Mouse (Mus musculus) intestine, postnatal 0 days (tissue): ENCODE data around the gene Syne1. TPM values are rescaled to one million over a fixed set of nuclear protein-coding genes. Genes with fewer than 3 reads are reported as not detected.

Source experiments
- ATAC-seq: fragments of 200-750 bp; cut with Nextera tagmentation; 2 replicates; pipeline ENCODE4 v1.8.0; 2017; ENCODE audit warnings: mild to moderate bottlenecking, moderate TSS enrichment, moderate library complexity
- H3K27ac ChIP-seq: fragments of 300-500 bp; sonication (generic); 2 replicates; pipeline ENCODE4 v1.5.1; 2014; ENCODE audit warnings: mild to moderate bottlenecking, low read depth, low read length, moderate library complexity
- H3K27me3 ChIP-seq: fragments of 300-500 bp; sonication (generic); replicated peaks from 2 replicates; pipeline ENCODE4 v1.6.1; 2014; ENCODE audit warnings: low read length, mixed read lengths; ENCODE audit not compliant: control insufficient read depth, insufficient read depth
- H3K36me3 ChIP-seq: fragments of 300-500 bp; sonication (generic); 2 replicates; pipeline ENCODE4 v1.6.1; 2014; ENCODE audit warnings: mild to moderate bottlenecking, moderate library complexity; ENCODE audit not compliant: control insufficient read depth, insufficient read depth
- H3K4me1 ChIP-seq: fragments of 300-500 bp; sonication (generic); replicated peaks from 2 replicates; pipeline ENCODE4 v1.6.1; 2014; ENCODE audit warnings: antibody characterized with exemption, low read length, mixed read lengths; ENCODE audit not compliant: control insufficient read depth, insufficient read depth
- H3K4me2 ChIP-seq: fragments of 300-500 bp; sonication (generic); replicated peaks from 2 replicates; pipeline ENCODE4 v1.6.1; 2014; ENCODE audit warnings: low read depth, mild to moderate bottlenecking, moderate library complexity
- H3K4me3 ChIP-seq: fragments of 300-500 bp; sonication (generic); 2 replicates; pipeline ENCODE4 v1.5.1; 2014; ENCODE audit warnings: low read depth, low read length
- H3K9ac ChIP-seq: fragments of 300-500 bp; sonication (generic); 2 replicates; pipeline ENCODE4 v1.6.1; 2014; ENCODE audit warnings: mild to moderate bottlenecking, low read depth, low read length
- H3K9me3 ChIP-seq: fragments of 300-500 bp; sonication (generic); 2 replicates; pipeline ENCODE4 v1.6.1; 2016; ENCODE audit warnings: mixed run types; ENCODE audit not compliant: control insufficient read depth
- CTCF ChIP-seq: sonication (generic); IDR thresholded peaks from 2 replicates; pipeline ENCODE4 v1.5.1; 2016; ENCODE audit warnings: low read depth, mild to moderate bottlenecking, control low read depth, antibody characterized with exemption, moderate library complexity
- WGBS: fragments of 180-500 bp; shearing (Covaris S2); extraction: QIAGEN DNeasy Blood & Tissue Kit; methylation state at CpG from one replicate; pipeline ENCODE4 v1.1.7; 2014; 5-methylcytosine and 5-hydroxymethylcytosine counted together
- polyA plus RNA-seq: library from polyadenylated mRNA; unstranded; fragments of >200 nt; fragmentation: Nextera tagmentation; extraction: Ambion mirVana; gene quantifications from 2 replicates; pipeline ENCODE4 v1.2.1, GENCODE M21; 2015

Gene Syne1
- polyA plus RNA-seq, 1 experiment from 2014 or later, result 4.3 TPM

GRCm38 (mm10) chr10:5423984-5424383 lies 127.3 kb downstream of the Syne1 start:
- H3K27ac ChIP-seq, result no peak overlapping the region
- TF ChIP-seq CTCF, result no peak
- no peak overlapping the region for H3K4me3 ChIP-seq
- no peak overlapping the region for H3K9ac ChIP-seq
- no peak for ATAC-seq
- H3K27me3 ChIP-seq, result no peaks in the 10 kb centered on the region
- no peak overlapping the region for H3K4me2 ChIP-seq
- no peaks in the 10 kb centered on the region for H3K4me1 ChIP-seq
- no peaks in the 10 kb centered on the region for H3K36me3 ChIP-seq
- no peaks in the 10 kb centered on the region for H3K9me3 ChIP-seq
- 80% methylated on average over 4 of the region's 4 CpGs for WGBS

- no peaks in the 10 kb centered on the region for H3K4me1 ChIP-seq
- H3K9me3 ChIP-seq, result no peaks in the 10 kb centered on the region
- H3K27ac ChIP-seq, result no peak overlapping the region
- no peaks in the 10 kb centered on the region for H3K36me3 ChIP-seq
- no peak overlapping the region for H3K4me3 ChIP-seq
- no peaks in the 10 kb centered on the region for H3K27me3 ChIP-seq
- no peak overlapping the region for H3K9ac ChIP-seq
- ATAC-seq, result no peak
- no peak for TF ChIP-seq CTCF
- 77% methylated on average over 3 of the region's 3 CpGs for WGBS
- H3K4me2 ChIP-seq, result no peak overlapping the region
These were observed 135.6 kb downstream of the Syne1 start for GRCm38 (mm10) chr10:5415730-5416129.

- Histone ChIP-seq H3K36me3 (no peaks in the 10 kb centered on the region), H3K9ac (no peak overlapping the region), H3K27me3 (no peaks in the 10 kb centered on the region), H3K4me1 (no peaks in the 10 kb centered on the region), H3K9me3 (no peaks in the 10 kb centered on the region), H3K27ac (no peak overlapping the region), H3K4me2 (no peak overlapping the region), H3K4me3 (no peak overlapping the region)
- TF ChIP-seq CTCF, result no peak
- WGBS, result 76% methylated on average over 6 of the region's 6 CpGs
- ATAC-seq, result no peak
These were observed 167.0 kb downstream of the Syne1 start for GRCm38 (mm10) chr10:5384131-5384776.

- Histone ChIP-seq H3K36me3 (no peaks in the 10 kb centered on the region), H3K9me3 (no peaks in the 10 kb centered on the region), H3K27ac (no peak overlapping the region), H3K27me3 (no peaks in the 10 kb centered on the region), H3K4me3 (no peak overlapping the region), H3K9ac (no peak overlapping the region), H3K4me2 (no peak overlapping the region), H3K4me1 (no peaks in the 10 kb centered on the region)
- WGBS, result 87% methylated on average over 4 of the region's 4 CpGs
- ATAC-seq, result no peak
- no peak for TF ChIP-seq CTCF
These were observed 169.7 kb downstream of the Syne1 start for GRCm38 (mm10) chr10:5381536-5381935.

GRCm38 (mm10) chr10:5378969-5379368 lies 172.3 kb downstream of the Syne1 start:
- no peak for TF ChIP-seq CTCF
- WGBS, result 75% methylated on average over 2 of the region's 2 CpGs
- no peak overlapping the region for H3K4me3 ChIP-seq
- no peaks in the 10 kb centered on the region for H3K4me1 ChIP-seq
- H3K4me2 ChIP-seq, result no peak overlapping the region
- H3K36me3 ChIP-seq, result no peaks in the 10 kb centered on the region
- H3K27me3 ChIP-seq, result no peaks in the 10 kb centered on the region
- H3K27ac ChIP-seq, result no peak overlapping the region
- H3K9me3 ChIP-seq, result no peaks in the 10 kb centered on the region
- ATAC-seq, result no peak
- no peak overlapping the region for H3K9ac ChIP-seq

- whole genome bisulfite sequencing, result 68% methylated on average over 4 of the region's 4 CpGs
- Histone ChIP-seq H3K9ac (no peak overlapping the region), H3K27me3 (no peaks in the 10 kb centered on the region), H3K4me2 (no peak overlapping the region), H3K36me3 (no peaks in the 10 kb centered on the region), H3K27ac (no peak overlapping the region), H3K4me3 (no peak overlapping the region), H3K9me3 (no peaks in the 10 kb centered on the region), H3K4me1 (no peaks in the 10 kb centered on the region)
- no peak for ATAC-seq
- TF ChIP-seq CTCF, result no peak
These were observed 181.7 kb downstream of the Syne1 start for GRCm38 (mm10) chr10:5369599-5369998.

GRCm38 (mm10) chr10:5368266-5368665 lies 183.0 kb downstream of the Syne1 start:
- Histone ChIP-seq H3K4me3 (no peak overlapping the region), H3K27ac (no peak overlapping the region), H3K4me2 (no peak overlapping the region), H3K9ac (no peak overlapping the region), H3K36me3 (no peaks in the 10 kb centered on the region), H3K9me3 (no peaks in the 10 kb centered on the region), H3K4me1 (no peaks in the 10 kb centered on the region), H3K27me3 (no peaks in the 10 kb centered on the region)
- ATAC-seq, result no peak
- 53% methylated on average over 6 of the region's 6 CpGs for WGBS
- no peak for TF ChIP-seq CTCF
